In genomic region chr10:75093252-75093987, GRCm38 (mm10) we compare ENCODE assay signal across 10 mouse cellular contexts. TPM values are rescaled to one million over a fixed set of nuclear protein-coding genes. Genes with fewer than 3 reads are reported as not detected.
DNase-seq lines count a peak whose midpoint lies in the region; ATAC-seq lines count a peak whose summit lies in the region.
"Had no signal": no experiment of that assay in that cellular context is flagged by ENCODE, and none has a peak within 500 bp of the region (broad histone marks: within the 10 kb centered on the region; RNA-seq: fewer than 3 reads in every experiment).

No protein-coding gene starts in this region.

- WGBS in heart, embryonic 13.5 days = 49% methylated on average over 22 of the region's 22 CpGs
- WGBS in hindbrain, embryonic 10.5 days = 41% methylated on average over 22 of the region's 22 CpGs
- WGBS in midbrain, embryonic 11.5 days = 63% methylated on average over 22 of the region's 22 CpGs

- no peak for DNase-seq in heart, postnatal 10 days
- peak; percentile 19 for DNase-seq in ZHBTc4 (ENCODE audit: low read depth, low spot score)
- DNase-seq in hindbrain, embryonic 10.5 days (ENCODE audit: low spot score) = peak; percentile 63
- DNase-seq in midbrain, embryonic 11.5 days (ENCODE audit: low spot score, missing footprints) = peak; percentile 88
- no peak for DNase-seq in right cerebral cortex, postnatal 36 days (ENCODE audit: low spot score in 2 of 2)
- DNase-seq in thymus, adult 18-20 months = no peak
- DNase-seq: B cell, adult 2 months had no signal

- H3K9ac ChIP-seq in heart, embryonic 13.5 days = no peak overlapping the region
- H3K9ac ChIP-seq in midbrain, embryonic 11.5 days (ENCODE audit: low read length) = no peak overlapping the region
- H3K9ac ChIP-seq: limb, embryonic 15.5 days had no signal

- H3K4me3 ChIP-seq in heart, embryonic 13.5 days = no peak overlapping the region
- peak overlapping the region; percentile 18; the same call in 1 of the 2 replicates for H3K4me3 ChIP-seq in hindbrain, embryonic 10.5 days
- no peak overlapping the region for H3K4me3 ChIP-seq in midbrain, embryonic 11.5 days (ENCODE audit: low read depth, low read length)
- H3K4me3 ChIP-seq: limb, embryonic 15.5 days had no signal

- H3K27me3 ChIP-seq in heart, embryonic 13.5 days (replicated peaks) = peaks cover 62% of the 10 kb centered on the region
- H3K27me3 ChIP-seq in hindbrain, embryonic 10.5 days (ENCODE audit: insufficient read depth, poor library complexity, severe bottlenecking) = peaks cover 58% of the 10 kb centered on the region
- no peaks in the 10 kb centered on the region for H3K27me3 ChIP-seq in midbrain, embryonic 11.5 days (ENCODE audit: control insufficient read depth, insufficient read depth, low read length)
- H3K27me3 ChIP-seq: limb, embryonic 15.5 days had no signal

- peaks cover 57% of the 10 kb centered on the region for H3K4me1 ChIP-seq in heart, embryonic 13.5 days
- H3K4me1 ChIP-seq in hindbrain, embryonic 10.5 days (replicated peaks) = peaks cover 52% of the 10 kb centered on the region
- H3K4me1 ChIP-seq in midbrain, embryonic 11.5 days (ENCODE audit: control insufficient read depth, insufficient read depth, low read length) = peaks cover 22% of the 10 kb centered on the region

- intact Hi-C loops in heart, postnatal 10 days (cut with DNase I) = no loop called here

- H3K36me3 ChIP-seq in heart, embryonic 13.5 days = no peaks in the 10 kb centered on the region
- H3K36me3 ChIP-seq in hindbrain, embryonic 10.5 days = no peaks in the 10 kb centered on the region
- no peaks in the 10 kb centered on the region for H3K36me3 ChIP-seq in midbrain, embryonic 11.5 days (ENCODE audit: control insufficient read depth, insufficient read depth, low read length)
- H3K36me3 ChIP-seq: limb, embryonic 15.5 days had no signal

- H3K9me3 ChIP-seq in heart, embryonic 13.5 days = no peaks in the 10 kb centered on the region
- no peaks in the 10 kb centered on the region for H3K9me3 ChIP-seq in hindbrain, embryonic 10.5 days
- H3K9me3 ChIP-seq in midbrain, embryonic 11.5 days (ENCODE audit: control insufficient read depth, low read length) = no peaks in the 10 kb centered on the region
- H3K9me3 ChIP-seq: limb, embryonic 15.5 days had no signal

- peak overlapping the region; percentile 6 for H3K4me2 ChIP-seq in heart, embryonic 13.5 days
- H3K4me2 ChIP-seq in midbrain, embryonic 11.5 days = no peak overlapping the region
- H3K4me2 ChIP-seq: limb, embryonic 15.5 days had no signal

- no peak overlapping the region for H3K27ac ChIP-seq in heart, embryonic 13.5 days (replicated peaks)
- H3K27ac ChIP-seq in hindbrain, embryonic 10.5 days = peak overlapping the region; percentile 5; the same call in 1 of the 2 replicates
- no peak overlapping the region for H3K27ac ChIP-seq in midbrain, embryonic 11.5 days (ENCODE audit: low read depth, low read length)
- H3K27ac ChIP-seq: limb, embryonic 15.5 days had no signal

- no peak for ATAC-seq in heart, embryonic 13.5 days (ENCODE audit: extremely low read depth, insufficient number of reproducible peaks, low FRiP score, low TSS enrichment)
- peak; percentile 51 for ATAC-seq in midbrain, embryonic 11.5 days (ENCODE audit: low FRiP score)
- no peak for ATAC-seq in granulocyte monocyte progenitor cell, adult 5-6 weeks (replicated peaks; ENCODE audit: poor library complexity, severe bottlenecking)

RNA-seq across cellular contexts. Expression of gene Bcr, which starts 33.0 kb away (rescaled TPM):
- polyA plus RNA-seq in heart, embryonic 13.5 days (2015; fragmentation: Nextera tagmentation; extraction: Ambion mirVana) = 14.3 and 15.4 TPM in 2 replicates
- total RNA-seq in heart, postnatal 10 days (2021) = 10 to 100 TPM; 11.1 to 11.7 TPM
- polyA plus RNA-seq in hindbrain, embryonic 10.5 days (2016; fragmentation: Nextera tagmentation; extraction: Ambion mirVana) = 6.6 and 7.8 TPM in 2 replicates
- polyA plus RNA-seq in midbrain, embryonic 11.5 days (2014; fragmentation: Nextera tagmentation; extraction: Ambion mirVana) = 7.6 and 9.0 TPM in 2 replicates
- 28.1 and 32.0 TPM in 2 replicates for total RNA-seq in granulocyte monocyte progenitor cell, adult 5-6 weeks (2014; fragmentation: Nextera tagmentation)
- total RNA-seq in granulocyte monocyte progenitor cell, adult 5-6 weeks (2017) = 17.7 and 24.5 TPM in 2 replicates

RNA-seq across cellular contexts. Expression of gene Rab36, which starts 56.6 kb away (rescaled TPM):
- 3.5 and 3.9 TPM in 2 replicates for polyA plus RNA-seq in heart, embryonic 13.5 days (2015; fragmentation: Nextera tagmentation; extraction: Ambion mirVana)
- 1 to 10 TPM; 1.6 to 1.8 TPM for total RNA-seq in heart, postnatal 10 days (2021)
- polyA plus RNA-seq in hindbrain, embryonic 10.5 days (2016; fragmentation: Nextera tagmentation; extraction: Ambion mirVana) = 9.8 and 10.6 TPM in 2 replicates
- polyA plus RNA-seq in midbrain, embryonic 11.5 days (2014; fragmentation: Nextera tagmentation; extraction: Ambion mirVana) = 4.9 and 6.2 TPM in 2 replicates
- total RNA-seq in granulocyte monocyte progenitor cell, adult 5-6 weeks (2014; fragmentation: Nextera tagmentation) = 1.6 and 2.1 TPM in 2 replicates
- total RNA-seq in granulocyte monocyte progenitor cell, adult 5-6 weeks (2017) = 0.99 TPM in 1 of 2 replicates, not detected in the other

Comparison
In these comparisons a context has a peak if more than half of its experiments do, and no peak if none do; other contexts are left out.
1. DNase-seq: peak in ZHBTc4 (single experiment), hindbrain, embryonic 10.5 days (single experiment) and midbrain, embryonic 11.5 days (single experiment); none in heart, postnatal 10 days (0 of 2), right cerebral cortex, postnatal 36 days (0 of 2) and thymus, adult 18-20 months (0 of 2).